Mouse (Mus musculus): Measurements from ENCODE around the gene Vmn1r15.

Vmn1r15 gene

GRCm38 (mm10) chr6:57257652-57258051, at the start of gene Vmn1r15:
Vmn1r15 (plus strand) TSS chr6:57257952.
- no peak for DNase-seq (ENCODE audit: low spot score)

DNA sequence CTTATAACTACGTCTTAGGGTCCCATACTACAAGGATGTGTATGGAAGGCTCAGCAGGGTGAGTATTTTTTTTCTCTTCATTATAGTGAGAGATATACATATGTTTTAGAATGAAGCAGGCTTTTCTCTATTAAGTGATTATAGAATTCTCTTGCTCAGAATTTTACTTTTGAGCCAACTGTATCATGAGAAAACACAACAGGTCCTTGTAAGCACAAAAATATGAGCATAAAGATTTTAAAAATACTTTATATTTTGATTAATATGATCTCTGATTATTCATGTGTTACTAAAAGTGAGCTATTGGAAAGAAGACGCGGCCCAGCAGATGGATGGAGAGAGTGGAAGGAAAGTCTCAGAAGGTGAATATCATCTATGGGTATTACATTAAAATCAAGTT, 26.4 kb upstream of the Vmn1r15 start, which contains the start of gene Vmn1r14:
Vmn1r14 (plus strand) TSS at position 301 of the 400 bp plus-strand sequence.
- DNase-seq (ENCODE audit: low spot score), result no peak

DNA sequence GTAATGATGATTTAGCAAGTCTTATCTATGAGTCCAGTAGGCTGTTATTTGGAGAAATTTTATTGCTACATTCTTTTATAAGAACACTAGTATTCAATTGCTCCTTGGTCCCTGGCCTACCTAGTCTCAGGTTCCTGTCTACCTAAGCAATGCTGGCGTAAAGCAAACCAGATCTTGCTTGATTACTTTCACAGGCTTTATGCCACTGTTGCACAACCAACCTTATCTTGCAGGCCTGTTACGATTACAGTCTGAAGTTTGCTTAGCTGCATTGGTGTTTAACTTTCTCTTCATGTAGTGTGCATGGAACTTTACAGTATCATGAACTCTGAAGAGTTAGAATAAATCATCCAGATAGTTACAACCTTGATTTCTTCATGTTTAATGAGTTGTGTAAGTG, 3.2 kb downstream of the Vmn1r15 start:
- no peak for DNase-seq (ENCODE audit: low spot score)

- DNase-seq (ENCODE audit: low spot score), result no peak
Observed at GRCm38 (mm10) chr6:57271881-57272280, 14.1 kb downstream of the Vmn1r15 start.

GRCm38 (mm10) chr6:57272517-57272916, 14.8 kb downstream of the Vmn1r15 start:
- no peak for DNase-seq (ENCODE audit: low spot score)

GRCm38 (mm10) chr6:57278952-57279351, 21.2 kb downstream of the Vmn1r15 start:
- DNase-seq (ENCODE audit: low spot score), result no peak
